Mouse (Mus musculus) urinary bladder, adult 18-20 months (tissue): ENCODE results near the gene Gm9508.
"Not testable (repeated sequence)": the region's sequence is repeated elsewhere in the genome, so short reads cannot be mapped to it uniquely, and the experiment has no call there.

Experiments used
- DNase-seq, 2 experiments: peaks; one replicate each; pipeline ENCODE4 v3.0.0; 2022; ENCODE audit warnings: low spot score in 2 of 2, mixed read lengths in 2 of 2

Gm9508 gene

DNA sequence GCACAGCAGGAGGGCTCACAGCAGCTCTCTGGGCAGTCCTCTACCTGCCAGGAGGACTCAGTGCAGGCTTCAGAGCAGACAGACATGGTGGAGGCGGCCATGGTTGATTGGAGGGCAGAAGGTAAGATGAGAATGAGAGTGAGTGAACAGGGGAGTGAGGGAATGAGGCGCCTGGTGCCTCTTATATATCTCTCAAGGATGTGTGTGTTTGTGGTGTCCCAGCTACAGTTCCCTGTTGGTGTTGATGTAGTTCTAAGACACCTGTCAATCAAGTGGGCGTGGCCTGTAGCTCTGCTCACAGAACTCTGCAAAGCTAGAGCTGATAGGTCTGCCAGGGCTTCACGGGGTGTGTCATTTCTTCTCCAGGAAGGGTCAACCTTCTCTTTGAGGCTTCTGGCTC lies at the start of gene Gm9508:
Gene Gm9508, minus strand, starts transcription at position 101 of the 400 bp plus-strand sequence.
- no peak for DNase-seq

DNA sequence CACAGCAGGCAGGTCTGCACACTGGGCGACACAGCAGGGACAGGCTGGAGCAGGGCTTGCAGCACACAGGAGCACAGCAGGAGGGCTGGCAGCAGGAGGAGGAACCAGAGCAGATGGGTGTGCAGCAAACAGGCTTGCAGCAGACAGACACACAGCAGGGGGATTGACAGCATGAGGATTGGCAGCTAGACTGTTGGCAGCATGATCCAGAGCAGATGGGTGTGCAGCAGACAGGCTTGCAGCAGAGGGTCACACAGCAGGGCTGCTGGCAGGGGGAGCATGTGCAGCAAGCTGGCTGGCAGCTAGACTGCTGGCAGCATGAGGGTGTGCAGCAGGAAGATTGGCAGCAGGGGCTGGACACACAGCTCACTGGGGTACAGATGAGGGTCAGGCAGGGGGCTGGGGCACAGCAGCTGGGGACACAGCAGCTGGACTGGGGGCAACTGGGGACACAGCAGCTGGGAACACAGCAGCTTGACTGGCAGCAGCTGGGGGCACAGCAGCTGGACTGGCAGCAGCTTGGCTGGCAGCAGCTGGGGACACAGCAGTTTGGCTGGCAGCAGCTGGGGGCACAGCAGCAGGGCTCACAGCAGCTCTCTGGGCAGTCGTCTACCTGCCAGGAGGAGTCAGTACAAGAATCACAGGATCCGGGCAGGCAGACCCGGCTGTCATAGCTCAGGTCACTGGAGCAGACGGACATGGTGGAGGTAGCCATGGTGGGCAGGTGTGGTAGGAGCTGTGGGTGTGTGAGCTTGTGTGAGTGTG lies 45.1 kb upstream of the Gm9508 start, which contains the start of gene Gm18596:
Gene Gm18596, minus strand, starts transcription at position 715 of the 765 bp plus-strand sequence.
- not testable (repeated sequence) for DNase-seq

DNA sequence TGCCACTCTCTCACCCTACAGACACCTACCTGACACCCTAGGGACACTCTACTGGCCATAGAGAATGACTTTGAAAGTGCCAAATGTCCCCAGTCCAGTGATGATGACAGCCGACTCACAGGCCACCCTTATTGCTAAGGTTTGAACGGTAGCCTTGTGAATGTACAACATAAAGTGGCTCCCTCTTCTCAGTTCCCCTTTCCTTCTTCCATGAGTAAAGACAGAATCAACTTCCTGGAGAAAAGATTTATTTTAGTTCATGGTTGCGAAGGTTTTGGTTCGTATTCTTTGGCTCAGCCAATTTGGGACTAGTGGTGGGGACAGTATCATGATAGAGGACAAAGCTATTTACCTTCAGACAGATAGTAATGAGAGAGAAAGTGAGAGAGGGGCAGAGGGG lies 41.9 kb upstream of the Gm9508 start:
- no peak for DNase-seq

DNA sequence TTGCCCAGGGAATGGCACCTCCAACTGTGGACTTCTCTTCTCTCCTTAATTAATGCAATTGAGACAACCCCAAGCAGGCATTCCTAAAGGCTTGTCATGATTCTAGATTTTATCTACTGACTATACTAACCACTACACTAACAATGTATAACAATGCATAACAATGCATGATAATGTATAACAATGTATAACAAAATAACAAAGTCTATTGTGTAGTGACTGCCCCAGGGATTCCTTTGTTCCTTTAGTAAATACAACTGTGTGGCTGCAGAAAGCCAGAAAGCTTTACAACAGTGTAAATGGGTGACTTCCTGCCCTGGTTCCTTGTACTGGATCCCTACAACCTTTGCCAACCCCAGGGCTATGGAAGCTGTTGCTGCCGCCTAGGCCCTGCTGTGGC lies 38.9 kb upstream of the Gm9508 start:
- DNase-seq = no peak

DNA sequence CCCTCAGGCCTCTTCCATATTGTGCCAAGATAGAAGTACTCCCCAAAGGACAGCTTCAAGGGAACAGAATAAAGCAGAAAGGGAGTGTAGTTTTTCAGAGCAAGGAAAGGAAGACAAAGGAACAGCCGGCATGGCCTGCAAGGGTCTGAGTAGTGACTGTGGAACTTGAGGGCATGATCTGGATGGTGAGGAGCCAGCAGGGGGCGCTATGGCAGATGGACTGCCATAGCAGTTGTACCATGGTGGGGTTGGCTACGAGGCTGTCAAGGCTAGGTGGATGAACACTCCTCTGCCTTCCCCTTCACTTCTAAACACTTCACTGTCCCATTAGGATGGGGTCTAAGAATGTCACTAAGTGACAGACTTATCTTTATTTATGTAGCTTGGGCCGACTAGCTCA lies 32.2 kb upstream of the Gm9508 start:
- DNase-seq = no peak

DNA sequence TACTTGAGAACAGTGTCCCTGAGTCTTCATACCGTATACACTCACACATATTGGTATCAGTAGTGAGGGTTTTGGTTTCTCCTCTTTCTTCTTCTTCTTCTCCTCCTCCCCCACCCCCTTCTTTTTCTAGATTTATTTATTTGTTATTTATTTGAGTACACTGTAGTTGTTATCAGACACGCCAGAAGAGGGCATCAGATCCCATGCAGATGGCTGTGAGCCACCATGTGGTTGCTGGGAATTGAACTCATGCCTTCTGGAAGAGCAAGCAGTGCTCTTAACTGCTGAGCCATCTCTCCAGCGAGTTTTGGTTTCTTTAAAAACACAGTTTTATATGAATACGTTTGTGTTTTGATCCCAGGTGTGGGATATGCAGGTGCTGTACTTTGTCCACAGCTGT lies 31.2 kb upstream of the Gm9508 start:
- no peak for DNase-seq

DNA sequence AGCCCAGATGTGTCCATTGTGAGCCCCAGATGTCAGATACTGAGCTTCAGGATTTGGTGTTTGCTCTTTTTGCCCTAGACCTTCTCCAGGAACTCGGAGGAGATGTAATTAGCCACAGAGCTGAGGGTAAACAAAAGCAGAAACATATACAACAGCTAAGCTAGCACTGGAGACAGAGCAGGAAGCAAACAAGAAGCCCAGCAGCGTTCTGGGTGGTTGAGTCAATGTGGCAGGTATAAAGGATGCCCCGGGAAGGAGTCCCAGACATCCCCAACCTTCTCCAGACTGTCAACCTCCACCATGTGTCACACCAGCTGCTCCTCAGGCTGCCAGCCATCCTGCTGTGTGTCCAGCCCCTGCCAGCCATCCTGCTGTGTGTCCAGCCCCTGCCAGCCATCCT lies 29.2 kb upstream of the Gm9508 start, which contains the start of gene Gm10100:
Gene Gm10100, plus strand, starts transcription at position 301 of the 400 bp plus-strand sequence.
- no peak for DNase-seq

DNA sequence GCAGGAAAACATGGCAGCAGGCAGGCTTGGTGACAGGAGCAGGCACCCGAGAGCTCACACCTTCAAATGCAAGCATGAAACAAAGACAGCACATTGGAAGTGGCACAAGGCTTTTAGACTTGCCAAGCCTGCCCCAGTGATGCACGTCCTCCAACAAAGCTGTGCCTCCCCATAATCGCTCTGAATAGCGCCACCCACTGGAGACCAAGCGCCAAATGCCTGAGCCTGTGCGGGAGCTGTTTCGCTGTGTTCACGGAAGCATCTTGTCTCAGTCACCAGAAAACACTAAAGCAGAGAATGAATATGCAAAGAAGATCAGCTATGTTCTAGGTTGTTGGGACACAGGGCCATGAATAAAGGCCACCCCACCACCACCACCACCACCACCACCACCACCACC lies 27.8 kb upstream of the Gm9508 start:
- no peak for DNase-seq

DNA sequence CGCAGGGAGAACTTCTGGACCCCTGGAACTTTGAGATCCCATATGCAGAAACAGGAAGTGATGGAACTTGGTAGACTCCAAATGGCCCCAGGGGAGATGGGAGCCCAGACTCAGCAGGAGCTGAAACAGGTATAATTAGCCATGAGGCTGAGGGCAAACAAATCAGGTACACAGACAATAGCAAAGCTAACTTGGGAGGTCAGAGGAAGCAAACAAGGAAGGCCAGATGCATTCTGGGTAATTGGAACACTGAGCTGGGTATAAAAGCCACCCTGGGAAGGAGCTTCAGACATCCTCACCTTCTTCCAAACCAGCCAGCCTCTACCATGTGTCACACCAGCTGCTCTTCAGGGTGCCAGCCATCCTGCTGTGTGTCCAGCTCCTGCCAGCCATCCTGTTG lies 23.3 kb upstream of the Gm9508 start, which contains the start of gene Krtap12-1:
Gene Krtap12-1, plus strand, starts transcription at position 301 of the 400 bp plus-strand sequence.
- not testable (repeated sequence) for DNase-seq

DNA sequence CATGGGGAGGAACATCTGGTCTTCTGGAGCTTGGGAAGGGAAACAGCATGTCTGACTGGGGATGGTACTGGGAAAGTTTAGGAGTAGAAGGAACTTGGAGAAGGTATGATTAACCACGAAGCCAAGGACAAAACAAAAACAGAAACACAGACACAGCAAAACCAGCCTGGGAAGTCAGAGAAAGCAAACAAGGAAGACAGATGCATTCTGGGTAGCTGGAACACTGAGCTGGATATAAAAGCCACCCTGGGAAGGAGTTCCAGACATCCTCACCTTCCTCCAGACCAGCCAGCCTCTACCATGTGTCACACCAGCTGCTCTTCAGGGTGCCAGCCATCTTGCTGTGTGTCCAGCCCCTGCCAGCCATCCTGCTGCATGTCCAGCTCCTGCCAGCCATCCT lies 18.5 kb upstream of the Gm9508 start, which contains the start of gene Gm10142:
Gene Gm10142, plus strand, starts transcription at position 301 of the 400 bp plus-strand sequence.
- DNase-seq = no peak

DNA sequence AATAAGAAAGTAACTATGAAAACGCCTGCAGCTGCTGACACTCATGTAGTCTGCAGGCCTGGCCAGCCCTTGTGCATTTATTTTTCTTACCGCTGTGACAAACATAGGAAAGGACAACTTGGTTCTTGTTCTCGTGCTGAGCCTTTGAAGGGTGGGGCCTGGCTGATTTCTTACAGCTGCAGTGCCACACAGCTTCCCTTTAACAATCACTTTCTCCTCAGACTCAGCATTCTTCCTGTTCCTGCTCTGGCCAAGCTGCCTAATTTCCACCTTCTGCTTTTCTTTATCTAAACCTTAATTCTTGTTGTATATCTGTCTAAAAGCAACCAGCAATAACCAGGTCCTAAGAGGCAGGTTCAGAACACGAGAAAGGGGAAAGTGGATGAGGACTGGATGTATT lies 16.7 kb upstream of the Gm9508 start:
- no peak for DNase-seq

DNA sequence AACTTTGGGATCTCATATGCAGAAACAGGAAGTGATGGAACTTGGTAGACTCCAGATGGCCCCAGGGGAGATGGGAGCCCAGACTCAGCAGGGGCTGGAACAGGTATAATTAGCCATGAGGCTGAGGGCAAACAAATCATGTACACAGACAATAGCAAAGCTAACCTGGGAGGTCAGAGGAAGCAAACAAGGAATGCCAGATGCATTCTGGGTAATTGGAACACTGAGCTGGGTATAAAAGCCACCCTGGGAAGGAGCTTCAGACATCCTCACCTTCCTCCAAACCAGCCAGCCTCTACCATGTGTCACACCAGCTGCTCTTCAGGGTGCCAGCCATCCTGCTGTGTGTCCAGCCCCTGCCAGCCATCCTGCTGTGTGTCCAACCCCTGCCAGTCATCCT lies 14.1 kb upstream of the Gm9508 start, which contains the start of gene Gm10024:
Gene Gm10024, plus strand, starts transcription at position 301 of the 400 bp plus-strand sequence.
- not testable (repeated sequence) for DNase-seq

DNA sequence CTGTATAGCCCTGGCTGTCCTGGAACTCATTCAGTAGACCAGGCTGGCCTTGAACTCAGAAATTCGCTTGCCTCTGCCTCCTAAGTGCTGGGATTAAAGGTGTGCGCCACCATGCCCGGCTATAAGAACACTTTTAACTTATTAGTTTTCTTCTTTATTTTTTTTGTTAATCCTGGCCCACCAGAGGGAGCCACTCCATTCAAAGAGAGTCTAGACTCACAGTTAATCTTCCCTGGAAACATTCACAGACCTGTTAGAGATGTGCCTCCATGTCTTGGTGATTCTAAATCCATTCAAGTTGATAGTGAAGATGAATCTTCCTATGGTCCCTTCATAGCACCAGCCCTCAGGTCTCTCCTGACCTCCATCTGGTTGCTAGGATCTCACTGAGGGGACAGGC lies 12.8 kb upstream of the Gm9508 start:
- no peak for DNase-seq

DNA sequence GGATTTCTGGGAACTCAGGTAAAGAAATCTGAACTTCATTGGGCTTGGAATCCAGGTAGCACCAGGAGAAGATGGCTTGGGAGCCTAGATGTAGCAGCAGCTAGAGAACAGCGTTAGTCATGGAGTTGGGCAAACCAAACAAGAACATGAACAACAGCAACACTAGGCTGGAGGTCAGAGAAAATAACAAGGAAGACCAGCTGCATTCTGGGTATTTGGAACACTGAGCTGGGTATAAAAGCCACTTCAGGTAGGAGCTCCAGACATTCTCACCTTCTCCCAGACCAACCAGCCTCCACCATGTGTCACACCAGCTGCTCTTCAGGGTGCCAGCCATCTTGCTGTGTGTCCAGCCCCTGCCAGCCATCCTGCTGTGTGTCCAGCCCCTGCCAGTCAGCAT lies 9.3 kb upstream of the Gm9508 start, which contains the start of gene Gm10272:
Gene Gm10272, plus strand, starts transcription at position 301 of the 400 bp plus-strand sequence.
- no peak for DNase-seq

DNA sequence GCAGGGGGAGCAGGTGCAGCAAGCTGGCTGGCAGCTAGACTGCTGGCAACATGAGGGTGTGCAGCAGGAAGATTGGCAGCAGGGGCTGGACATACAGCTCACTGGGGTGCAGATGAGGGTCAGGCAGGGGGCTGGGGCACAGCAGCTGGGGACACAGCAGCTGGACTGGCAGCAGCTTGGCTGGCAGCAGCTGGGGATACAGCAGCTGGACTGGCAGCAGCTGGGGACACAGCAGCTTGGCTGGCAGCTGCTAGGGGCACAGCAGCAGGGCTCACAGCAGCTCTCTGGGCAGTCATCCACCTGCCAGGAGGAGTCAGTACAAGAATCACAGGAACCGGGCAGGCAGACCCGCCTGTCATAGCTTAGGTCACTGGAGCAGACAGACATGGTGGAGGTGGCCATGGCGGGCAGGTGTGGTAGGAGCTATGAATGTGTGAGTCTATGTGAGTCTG lies 6.7 kb downstream of the Gm9508 start, which contains the start of gene Gm19402:
Gene Gm19402, minus strand, starts transcription at position 402 of the 452 bp plus-strand sequence.
- not testable (repeated sequence) for DNase-seq

DNA sequence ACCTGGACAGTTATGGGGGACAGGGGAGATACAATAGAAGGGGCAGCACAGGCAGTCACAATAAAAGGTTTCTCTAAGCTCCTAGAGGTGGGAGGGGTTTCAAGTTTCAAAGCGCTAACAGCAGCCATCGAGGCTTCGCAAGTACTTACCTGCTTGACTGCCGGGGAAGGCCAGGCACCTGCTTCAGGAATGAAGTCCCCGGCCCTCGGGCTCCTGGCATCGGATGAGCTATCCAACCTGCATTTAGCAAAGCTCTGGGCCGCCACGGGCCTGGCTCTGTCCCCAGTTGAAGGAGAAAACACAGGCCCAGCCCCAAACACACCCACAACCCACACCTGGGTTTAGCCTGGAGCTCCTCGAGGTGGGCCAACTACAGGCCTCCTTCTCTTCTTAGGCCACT lies 10.0 kb downstream of the Gm9508 start:
- no peak for DNase-seq

DNA sequence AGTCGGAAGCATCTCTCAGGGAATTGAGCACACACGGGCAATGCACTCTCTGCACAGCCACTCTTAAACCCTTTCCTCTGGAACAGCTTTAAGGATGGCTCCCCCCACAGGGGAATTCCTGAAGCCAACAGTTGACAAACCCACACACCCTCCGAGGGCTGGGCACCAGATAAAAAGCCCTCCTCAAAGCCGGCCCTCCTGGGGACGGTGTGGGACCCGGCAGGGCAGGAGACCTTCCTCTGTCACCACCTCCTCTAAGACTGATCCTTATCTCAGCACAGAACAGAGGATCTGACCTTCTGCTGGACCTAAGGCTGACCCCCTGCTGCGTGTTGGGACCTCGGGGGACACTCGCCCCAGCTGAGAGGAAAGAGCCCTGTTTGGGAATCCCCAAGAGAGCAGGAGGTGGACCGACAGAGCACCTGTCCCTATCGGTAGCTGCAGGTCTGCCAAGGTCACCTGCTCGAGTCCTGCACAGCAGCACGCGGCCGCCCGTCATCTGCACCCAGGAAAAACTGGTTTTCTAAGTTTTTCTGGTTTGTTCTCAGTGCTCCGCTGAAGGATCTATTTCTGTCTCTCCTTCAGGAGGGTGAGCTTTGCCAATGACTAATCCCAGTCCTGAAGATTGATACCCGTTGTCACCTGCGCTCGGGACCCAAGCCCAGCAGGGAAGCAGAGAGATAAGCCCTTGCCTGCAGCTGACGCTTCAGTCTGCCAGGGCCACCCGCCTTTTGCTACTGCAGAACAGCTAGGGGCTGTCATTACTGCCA lies 11.0 kb downstream of the Gm9508 start, which contains the start of gene Tspear:
Gene Tspear, plus strand, starts transcription at position 675 of the 770 bp plus-strand sequence.
- DNase-seq = peak; percentile 55 to 74

DNA sequence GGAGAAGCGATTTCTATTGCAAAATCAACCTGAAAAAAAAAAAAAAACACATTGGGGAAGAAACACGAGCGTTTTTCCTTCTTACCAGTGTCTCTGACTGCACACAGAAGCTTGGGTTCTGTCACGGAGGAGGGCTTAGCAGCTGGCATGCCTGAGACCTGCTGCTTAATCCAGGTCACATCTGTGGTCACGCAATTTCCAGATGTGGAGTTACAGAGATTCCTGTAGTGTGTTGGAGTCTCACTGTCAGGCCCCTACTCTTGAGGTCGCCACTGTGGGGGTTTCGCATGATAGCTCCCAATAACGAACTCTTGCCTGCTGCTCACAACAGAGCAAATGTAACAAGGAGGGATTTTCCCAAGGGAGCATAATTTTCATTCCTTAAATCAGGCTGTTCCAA lies 12.9 kb downstream of the Gm9508 start:
- DNase-seq = no peak

DNA sequence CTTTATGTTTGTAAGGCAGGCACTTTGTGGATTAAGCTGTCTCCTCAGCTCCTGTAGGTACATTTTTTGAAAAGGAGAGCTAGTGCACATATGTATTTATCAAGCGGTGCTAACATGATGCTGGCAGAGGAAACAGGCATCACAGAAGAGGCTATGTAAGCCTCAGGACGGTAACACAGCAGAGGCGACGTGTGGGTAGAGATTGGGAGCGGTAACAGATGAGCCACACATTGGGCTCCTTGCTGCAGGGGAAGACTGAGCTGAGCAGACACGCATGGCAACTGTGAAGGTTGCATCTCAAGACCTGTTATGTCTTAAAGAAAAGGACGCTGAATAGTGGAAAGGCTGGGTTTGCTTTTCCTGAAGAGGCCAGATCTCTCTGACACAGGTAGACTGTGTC lies 14.0 kb downstream of the Gm9508 start:
- no peak for DNase-seq

DNA sequence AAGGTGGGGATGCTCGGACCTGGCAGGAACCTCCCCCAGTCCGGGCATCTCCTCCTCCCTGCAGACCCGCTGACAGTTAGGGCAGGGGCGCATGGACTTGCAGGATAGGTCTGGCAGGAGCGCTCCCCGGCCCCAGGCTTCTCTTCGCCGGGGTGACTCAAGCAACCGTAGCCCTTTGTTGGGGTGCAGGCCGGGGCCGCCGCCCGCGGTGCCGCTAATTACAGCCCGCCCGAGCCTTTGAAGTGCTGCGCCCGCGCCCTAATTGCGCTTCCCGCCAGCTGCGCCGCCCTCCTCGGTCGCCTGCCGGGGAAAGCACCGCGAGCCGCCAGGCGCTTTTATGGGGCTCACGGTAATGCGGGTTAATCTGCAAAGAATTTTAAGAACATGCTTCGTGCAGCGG lies 19.5 kb downstream of the Gm9508 start:
- DNase-seq = no peak

DNA sequence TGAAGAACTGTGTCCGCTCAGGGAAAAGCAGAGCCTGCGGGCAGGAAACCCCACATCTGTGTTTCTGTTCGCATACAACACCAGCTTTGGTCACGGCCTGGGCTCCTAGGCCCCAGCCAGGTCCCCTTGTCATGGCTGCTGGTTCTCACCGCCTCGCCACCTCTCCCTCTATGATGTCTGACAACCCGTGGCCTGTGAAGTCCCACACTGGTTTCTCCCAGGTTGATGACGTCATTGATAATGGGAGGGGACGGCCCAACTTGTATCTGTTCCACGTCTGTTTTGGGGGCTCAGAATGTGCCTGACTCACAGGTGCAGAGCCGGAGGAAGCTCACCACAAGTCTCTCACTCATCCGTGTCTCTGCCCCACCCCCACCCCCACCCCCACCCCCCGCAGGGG lies 23.3 kb downstream of the Gm9508 start:
- no peak for DNase-seq

DNA sequence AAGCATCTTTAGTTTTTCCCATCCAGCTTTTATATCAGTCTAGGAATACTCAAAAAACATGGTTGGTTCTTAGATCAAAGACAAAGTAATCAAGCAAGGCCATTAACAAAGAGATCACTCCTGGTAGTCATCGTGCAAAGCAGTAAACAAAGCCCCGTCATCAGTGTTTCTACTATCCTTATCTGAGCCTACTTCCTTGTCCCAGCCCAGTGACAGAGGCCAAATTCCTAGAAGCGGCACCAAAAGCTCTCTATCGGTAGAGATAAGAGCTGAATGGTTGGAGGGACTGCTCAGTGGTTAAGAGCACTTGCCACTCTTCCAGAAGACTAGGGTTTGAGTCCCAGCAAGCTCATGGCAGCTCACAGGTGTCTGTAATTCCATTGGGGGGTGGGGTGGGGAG lies 25.5 kb downstream of the Gm9508 start:
- no peak for DNase-seq
